In genomic region chr13:24524468-24524867, GRCm38 (mm10) we compare ENCODE assay signal across 21 mouse cellular contexts.
"Had no signal": no experiment of that assay in that cellular context is flagged by ENCODE, and none has a peak within 500 bp of the region (broad histone marks: within the 10 kb centered on the region; RNA-seq: fewer than 3 reads in every experiment).

No protein-coding gene starts in this region.

- H3K4me3 ChIP-seq: limb, embryonic 10.5 days; limb, embryonic 13.5 days; liver, embryonic 12.5 days; liver, embryonic 15.5 days; megakaryocyte, embryonic 14.5 days; midbrain, embryonic 10.5 days; midbrain, embryonic 13.5 days; myocyte; neural tube, embryonic 13.5 days had no signal

- H3K27me3 ChIP-seq: limb, embryonic 13.5 days; liver, embryonic 12.5 days; liver, embryonic 15.5 days; megakaryocyte, embryonic 14.5 days; midbrain, embryonic 13.5 days; neural tube, embryonic 13.5 days had no signal

- H3K27ac ChIP-seq: limb, embryonic 10.5 days; limb, embryonic 13.5 days; liver, embryonic 12.5 days; liver, embryonic 15.5 days; macrophage; midbrain, embryonic 10.5 days; midbrain, embryonic 13.5 days; neural tube, embryonic 13.5 days had no signal

- ATAC-seq: liver, embryonic 12.5 days; midbrain, embryonic 13.5 days; midbrain, embryonic 16.5 days had no signal

- DNase-seq: kidney, adult 11 months; kidney, adult 9 months; kidney, postnatal 14 days; liver; lung, adult 18-20 months; right cerebral cortex, adult 18-20 months; right cerebral cortex, postnatal 25 days; spleen, adult 18-20 months; thymus, adult 18-20 months; thymus, postnatal 36 days had no signal

- H3K36me3 ChIP-seq: limb, embryonic 10.5 days; limb, embryonic 13.5 days; liver, embryonic 12.5 days; liver, embryonic 15.5 days; midbrain, embryonic 10.5 days; midbrain, embryonic 13.5 days; neural tube, embryonic 13.5 days had no signal

- H3K9me3 ChIP-seq: limb, embryonic 10.5 days; limb, embryonic 13.5 days; liver, embryonic 12.5 days; liver, embryonic 15.5 days; megakaryocyte, embryonic 14.5 days; midbrain, embryonic 13.5 days; neural tube, embryonic 13.5 days had no signal

- H3K4me2 ChIP-seq: limb, embryonic 13.5 days; liver, embryonic 12.5 days; liver, embryonic 15.5 days; midbrain, embryonic 13.5 days; neural tube, embryonic 13.5 days had no signal

- H3K9ac ChIP-seq: limb, embryonic 13.5 days; liver, embryonic 12.5 days; liver, embryonic 15.5 days; midbrain, embryonic 13.5 days; neural tube, embryonic 13.5 days had no signal

- H3K4me1 ChIP-seq: liver, embryonic 12.5 days; liver, embryonic 15.5 days had no signal
